Mouse (Mus musculus) testis, adult 2 months (tissue): ENCODE data around the gene Tspan12.

Source experiments
- CTCF ChIP-seq: fragments of 200-500 bp; IDR thresholded peaks from 2 replicates; pipeline ENCODE4 v1.5.1; 2012; ENCODE audit warnings: low read depth, mild to moderate bottlenecking, inconsistent platforms, low read length, moderate library complexity; ENCODE audit not compliant: control insufficient read depth, insufficient read depth, insufficient replicate concordance
- POLR2A ChIP-seq: fragments of 200-500 bp; IDR thresholded peaks from 2 replicates; pipeline ENCODE4 v1.6.1; 2012; ENCODE audit warnings: low read depth, mild to moderate bottlenecking, inconsistent platforms, low read length, moderate library complexity; ENCODE audit not compliant: control insufficient read depth

GRCm38 (mm10) chr6:21852344-21852785 is at the start of gene Tspan12:
- TF ChIP-seq CTCF, result no peak
- TF ChIP-seq POLR2A, result no peak
